Mouse (Mus musculus) brain, embryonic 14.5 days (tissue): Measurements from ENCODE around the gene Hspb8.

Experiments
- CTCF ChIP-seq: fragments of 200-500 bp; IDR thresholded peaks from 2 replicates; pipeline ENCODE4 v1.5.1; 2012; ENCODE audit warnings: inconsistent platforms, mild to moderate bottlenecking, moderate library complexity, borderline replicate concordance; ENCODE audit not compliant: insufficient read depth, insufficient read length; ENCODE audit errors: extremely low read depth
- POLR2A ChIP-seq: fragments of 200-500 bp; IDR thresholded peaks from 2 replicates; pipeline ENCODE4 v1.6.1; 2012; ENCODE audit warnings: mild to moderate bottlenecking, inconsistent platforms, borderline replicate concordance; ENCODE audit not compliant: poor library complexity, insufficient read depth, insufficient read length, severe bottlenecking; ENCODE audit errors: extremely low read depth

GRCm38 (mm10) chr5:116380384-116380783, 42.3 kb downstream of the Hspb8 start:
- TF ChIP-seq CTCF (no peak), POLR2A (no peak)
